Comparison of ENCODE assay signal across 9 mouse cellular contexts in genomic region chr7:24638026-24638856, GRCm38 (mm10). TPM values are rescaled to one million over a fixed set of nuclear protein-coding genes. Genes with fewer than 3 reads are reported as not detected.
A peak's percentile ranks its signal among the peaks of the same experiment; 100 is the strongest.
DNase-seq lines count a peak whose midpoint lies in the region; ATAC-seq and TF ChIP-seq lines count a peak whose summit lies in the region.
"Had no signal": no experiment of that assay in that cellular context is flagged by ENCODE, and none has a peak within 500 bp of the region (broad histone marks: within the 10 kb centered on the region; RNA-seq: fewer than 3 reads in every experiment).

No protein-coding gene starts in this region.

- peak overlapping the region; percentile 35 for H3K4me3 ChIP-seq in heart, embryonic 11.5 days (ENCODE audit: low read depth, low read length)
- H3K4me3 ChIP-seq in forebrain, postnatal 0 days (ENCODE audit: low read depth, low read length), result peak overlapping the region; percentile 42
- peak overlapping the region; percentile 40 for H3K4me3 ChIP-seq in limb, embryonic 13.5 days

- no peak for TF ChIP-seq CTCF in forebrain, postnatal 0 days (IDR thresholded peaks at IDR 0.05; ENCODE audit: low read depth)

- H3K9ac ChIP-seq in heart, embryonic 11.5 days (ENCODE audit: low read depth, low read length), result no peak overlapping the region
- H3K9ac ChIP-seq in forebrain, postnatal 0 days, result peak overlapping the region; percentile 37
- no peak overlapping the region for H3K9ac ChIP-seq in limb, embryonic 13.5 days

- WGBS in heart, embryonic 11.5 days (ENCODE audit: insufficient replicate concordance), result 5% methylated on average over 35 of the region's 35 CpGs
- WGBS in forebrain, postnatal 0 days, result 3% methylated on average over 35 of the region's 35 CpGs
- 4% methylated on average over 35 of the region's 35 CpGs for WGBS in limb, embryonic 13.5 days

- no peak for ATAC-seq in heart, embryonic 11.5 days (replicated peaks; ENCODE audit: insufficient number of reproducible peaks, low FRiP score, low TSS enrichment)
- ATAC-seq in forebrain, postnatal 0 days, result peak; percentile 38; the same call in 1 of the 2 replicates
- ATAC-seq in limb, embryonic 13.5 days (ENCODE audit: low FRiP score, low read depth), result no peak
- 0 out of 2 replicates have a peak, but pooled peaks have one; percentile 15 for ATAC-seq in monocyte, adult 5-6 weeks (replicated peaks; ENCODE audit: insufficient number of reproducible peaks, low FRiP score, low TSS enrichment, poor library complexity, severe bottlenecking)

- H3K27me3 ChIP-seq in heart, embryonic 11.5 days (ENCODE audit: control insufficient read depth, insufficient read depth, low read length), result peaks cover 51% of the 10 kb centered on the region
- peaks cover 41% of the 10 kb centered on the region for H3K27me3 ChIP-seq in forebrain, postnatal 0 days (ENCODE audit: insufficient read depth, low read length)
- H3K27me3 ChIP-seq in limb, embryonic 13.5 days, result peaks cover 84% of the 10 kb centered on the region

- no peak for DNase-seq in heart, adult 9 months (ENCODE audit: low spot score in 2 of 2)
- peak; percentile 56 for DNase-seq in ZHBTc4 (ENCODE audit: low read depth, low spot score)
- DNase-seq in forebrain, postnatal 0 days, result peak; percentile 47
- no peak for DNase-seq in layer of hippocampus, postnatal 36 days
- DNase-seq in spleen, postnatal 36 days (ENCODE audit: low spot score in 2 of 2), result no peak

- H3K4me2 ChIP-seq in heart, embryonic 11.5 days, result peak overlapping the region; percentile 64
- peak overlapping the region; percentile 83 for H3K4me2 ChIP-seq in forebrain, postnatal 0 days (ENCODE audit: low read depth)
- H3K4me2 ChIP-seq in limb, embryonic 13.5 days (replicated peaks), result peak overlapping the region; percentile 66

- H3K4me1 ChIP-seq in heart, embryonic 11.5 days (ENCODE audit: control insufficient read depth, insufficient read depth, low read length), result no peaks in the 10 kb centered on the region
- H3K4me1 ChIP-seq in forebrain, postnatal 0 days (ENCODE audit: insufficient read depth), result peaks cover 5% of the 10 kb centered on the region; the same call in 1 of the 2 replicates
- H3K4me1 ChIP-seq in limb, embryonic 13.5 days, result peaks cover 20% of the 10 kb centered on the region

- H3K9me3 ChIP-seq in heart, embryonic 11.5 days (replicated peaks; ENCODE audit: control insufficient read depth, low read length), result no peaks in the 10 kb centered on the region
- H3K9me3 ChIP-seq in forebrain, postnatal 0 days (ENCODE audit: low read length), result no peaks in the 10 kb centered on the region
- no peaks in the 10 kb centered on the region for H3K9me3 ChIP-seq in limb, embryonic 13.5 days

- no peak overlapping the region for H3K27ac ChIP-seq in heart, embryonic 11.5 days (ENCODE audit: low read depth, low read length)
- no peak overlapping the region for H3K27ac ChIP-seq in forebrain, postnatal 0 days (ENCODE audit: low read depth, low read length)
- H3K27ac ChIP-seq in limb, embryonic 13.5 days, result no peak overlapping the region

- no peaks in the 10 kb centered on the region for H3K36me3 ChIP-seq in heart, embryonic 11.5 days (ENCODE audit: control insufficient read depth, insufficient read depth, low read length)
- no peaks in the 10 kb centered on the region for H3K36me3 ChIP-seq in forebrain, postnatal 0 days (ENCODE audit: insufficient read depth)
- no peaks in the 10 kb centered on the region for H3K36me3 ChIP-seq in limb, embryonic 13.5 days

RNA-seq across cellular contexts. Expression of gene Lypd3, which starts 1.9 kb away (rescaled TPM):
- polyA plus RNA-seq in heart, embryonic 11.5 days (2014; fragmentation: Nextera tagmentation; extraction: Ambion mirVana), result 0.09 TPM in 1 of 2 replicates, not detected in the other
- 0.23 and 0.33 TPM in 2 replicates for total RNA-seq in forebrain, postnatal 0 days (2014; rRNA removed)
- 0.67 and 1.3 TPM in 2 replicates for polyA plus RNA-seq in forebrain, postnatal 0 days (2015; fragmentation: Nextera tagmentation; extraction: Ambion mirVana)
- 7.9 and 10.2 TPM in 2 replicates for polyA plus RNA-seq in limb, embryonic 13.5 days (2015; fragmentation: Nextera tagmentation; extraction: Ambion mirVana)
- not detected in 3 replicates for total RNA-seq in monocyte, adult 5-6 weeks (2017)
- total RNA-seq in layer of hippocampus, postnatal 36 days (2021), result under 1 TPM; 0.40 to 0.68 TPM

RNA-seq across cellular contexts. Expression of gene Phldb3, which starts 27.7 kb away (rescaled TPM):
- 0.06 TPM in 1 of 2 replicates, not detected in the other for polyA plus RNA-seq in heart, embryonic 11.5 days (2014; fragmentation: Nextera tagmentation; extraction: Ambion mirVana)
- 0.15 TPM in 1 of 2 replicates, not detected in the other for total RNA-seq in forebrain, postnatal 0 days (2014; rRNA removed)
- not detected in 2 replicates for polyA plus RNA-seq in forebrain, postnatal 0 days (2015; fragmentation: Nextera tagmentation; extraction: Ambion mirVana)
- polyA plus RNA-seq in limb, embryonic 13.5 days (2015; fragmentation: Nextera tagmentation; extraction: Ambion mirVana), result 0.24 and 0.34 TPM in 2 replicates
- 7.5 to 10.6 TPM (median 9.6 TPM) in 3 replicates for total RNA-seq in monocyte, adult 5-6 weeks (2017)
- total RNA-seq in layer of hippocampus, postnatal 36 days (2021), result under 1 TPM in 1 of 2 experiments, not detected in 1; 0.30 TPM

RNA-seq across cellular contexts. Expression of gene Tex101, which starts 38.2 kb away (rescaled TPM):
- not detected in 2 replicates for polyA plus RNA-seq in heart, embryonic 11.5 days (2014; fragmentation: Nextera tagmentation; extraction: Ambion mirVana)
- not detected in 2 replicates for total RNA-seq in forebrain, postnatal 0 days (2014; rRNA removed)
- not detected in 2 replicates for polyA plus RNA-seq in forebrain, postnatal 0 days (2015; fragmentation: Nextera tagmentation; extraction: Ambion mirVana)
- polyA plus RNA-seq in limb, embryonic 13.5 days (2015; fragmentation: Nextera tagmentation; extraction: Ambion mirVana), result not detected in 2 replicates
- total RNA-seq in monocyte, adult 5-6 weeks (2017), result not detected in 3 replicates
- not detected for total RNA-seq in layer of hippocampus, postnatal 36 days (2021)
- polyA plus RNA-seq: large intestine, adult 2 months had no signal

RNA-seq across cellular contexts. Expression of gene Zfp575, which starts 50.8 kb away (rescaled TPM):
- polyA plus RNA-seq in heart, embryonic 11.5 days (2014; fragmentation: Nextera tagmentation; extraction: Ambion mirVana), result 0.42 and 0.44 TPM in 2 replicates
- 0.38 and 1.2 TPM in 2 replicates for total RNA-seq in forebrain, postnatal 0 days (2014; rRNA removed)
- 19.4 and 24.8 TPM in 2 replicates for polyA plus RNA-seq in forebrain, postnatal 0 days (2015; fragmentation: Nextera tagmentation; extraction: Ambion mirVana)
- 5.9 and 6.2 TPM in 2 replicates for polyA plus RNA-seq in limb, embryonic 13.5 days (2015; fragmentation: Nextera tagmentation; extraction: Ambion mirVana)
- not detected in 3 replicates for total RNA-seq in monocyte, adult 5-6 weeks (2017)
- total RNA-seq in layer of hippocampus, postnatal 36 days (2021), result 1 to 10 TPM; 4.7 to 5.7 TPM

RNA-seq across cellular contexts. Expression of gene Ethe1, which starts 50.9 kb away (rescaled TPM):
- 23.4 and 23.9 TPM in 2 replicates for polyA plus RNA-seq in heart, embryonic 11.5 days (2014; fragmentation: Nextera tagmentation; extraction: Ambion mirVana)
- total RNA-seq in forebrain, postnatal 0 days (2014; rRNA removed), result 24.2 and 25.8 TPM in 2 replicates
- polyA plus RNA-seq in forebrain, postnatal 0 days (2015; fragmentation: Nextera tagmentation; extraction: Ambion mirVana), result 24.3 and 26.8 TPM in 2 replicates
- 28.2 TPM in 2 replicates for polyA plus RNA-seq in limb, embryonic 13.5 days (2015; fragmentation: Nextera tagmentation; extraction: Ambion mirVana)
- 4.8 to 9.7 TPM (median 7.9 TPM) in 3 replicates for total RNA-seq in monocyte, adult 5-6 weeks (2017)
- total RNA-seq in layer of hippocampus, postnatal 36 days (2021), result 10 to 100 TPM in 1 of 2 experiments, 1 to 10 TPM in 1; 10.0 to 12.0 TPM

Comparison
In these comparisons a context has a peak if more than half of its experiments do, and no peak if none do; other contexts are left out.
1. ATAC-seq: peak in forebrain, postnatal 0 days (single experiment) and monocyte, adult 5-6 weeks (single experiment); none in heart, embryonic 11.5 days (single experiment) and limb, embryonic 13.5 days (single experiment).
2. DNase-seq: peak in ZHBTc4 (single experiment) and forebrain, postnatal 0 days (single experiment); none in heart, adult 9 months (0 of 2), layer of hippocampus, postnatal 36 days (0 of 2) and spleen, postnatal 36 days (0 of 2).
3. Peak in every context shown above with its lines, with median percentiles within 50 percentile points of each other: H3K4me2 ChIP-seq and H3K4me3 ChIP-seq.